Mouse (Mus musculus) heart, postnatal 0 days (tissue): Measurements from ENCODE around the gene Cdx4.
A peak's percentile ranks its signal among the peaks of the same experiment; 100 is the strongest.

Source experiments
- CTCF ChIP-seq: IDR thresholded peaks from 2 replicates; pipeline ENCODE4 v1.5.1; 2016; ENCODE audit warnings: antibody characterized with exemption, control low read depth, low read depth
- EP300 ChIP-seq: IDR thresholded peaks from 2 replicates; pipeline ENCODE4 v1.6.1; 2016; ENCODE audit warnings: antibody characterized with exemption, low read depth

- TF ChIP-seq CTCF (peak; percentile 47), EP300 (no peak)
These were observed 53.1 kb downstream of the Cdx4 start for GRCm38 (mm10) chrX:103374250-103374649.
